Mouse (Mus musculus) layer of hippocampus, adult 2 months (tissue): ENCODE results near the gene Tube1. TPM values are rescaled to one million over a fixed set of nuclear protein-coding genes. Genes with fewer than 3 reads are reported as not detected.

Experiments
- DNase-seq, 2 experiments: peaks; one replicate each; pipeline ENCODE4 v3.0.0; 2022; ENCODE audit warnings: low spot score in 2 of 2
- H3K27ac ChIP-seq: fragments of 200-600 bp; 2 replicates; pipeline ENCODE4 v1.8.1; 2022
- H3K4me3 ChIP-seq: fragments of 200-600 bp; 2 replicates; pipeline ENCODE4 v1.8.1; 2022; ENCODE audit warnings: mild to moderate bottlenecking
- CTCF ChIP-seq: fragments of 200-600 bp; conservative IDR thresholded peaks from 2 replicates; pipeline ENCODE4 v1.8.1; 2022; ENCODE audit warnings: antibody characterized with exemption, mild to moderate bottlenecking, moderate library complexity
- total RNA-seq, 2 experiments: library from RNA; stranded (reverse); gene quantifications; 2 replicates each; pipeline ENCODE4 v1.2.3; 2021

Gene Tube1
- total RNA-seq, 2 experiments from 2014 or later = 3.5 to 3.8 TPM

DNA sequence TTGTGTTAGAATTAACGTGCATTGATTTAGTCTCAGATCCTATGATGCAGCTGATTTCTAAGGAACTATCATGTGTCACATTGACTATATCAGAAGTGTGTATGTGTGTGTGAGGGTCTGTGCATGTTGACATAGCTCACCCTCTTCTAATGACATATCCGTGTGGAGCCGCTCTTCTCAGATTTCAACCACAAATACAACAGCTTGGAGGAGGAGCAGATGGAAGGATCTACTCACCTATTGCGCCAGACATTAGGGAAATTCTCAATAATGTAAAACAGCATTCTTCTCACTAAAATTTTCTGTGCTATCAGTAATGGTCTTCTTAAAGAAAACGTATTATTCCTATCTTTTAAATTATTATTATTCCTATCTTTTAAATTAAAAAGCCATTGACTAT, 22.9 kb downstream of the Tube1 start:
- TF ChIP-seq CTCF = no peak
- H3K27ac ChIP-seq = no peak overlapping the region
- DNase-seq = no peak
- no peak overlapping the region for H3K4me3 ChIP-seq

DNA sequence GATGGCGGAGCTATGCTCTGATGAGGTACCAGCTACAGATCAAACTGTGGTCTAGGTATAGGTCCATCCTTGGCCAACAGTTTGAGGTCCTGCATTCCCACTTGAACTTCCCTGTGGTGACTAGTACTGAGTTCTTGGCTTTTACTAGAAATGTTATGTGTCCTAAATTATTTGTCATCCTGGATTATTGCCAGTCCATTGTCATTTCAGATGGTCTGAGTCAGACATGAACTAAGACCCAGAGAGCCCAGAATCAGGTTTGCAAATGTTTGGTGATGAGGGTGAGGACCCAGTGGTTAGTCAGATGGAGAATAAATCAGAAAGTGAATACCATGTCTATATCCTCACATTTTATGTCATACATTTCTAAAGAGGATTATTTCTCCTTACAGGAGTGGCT, 23.5 kb downstream of the Tube1 start:
- DNase-seq = no peak
- Histone ChIP-seq H3K27ac (no peak overlapping the region), H3K4me3 (no peak overlapping the region)
- TF ChIP-seq CTCF = no peak

DNA sequence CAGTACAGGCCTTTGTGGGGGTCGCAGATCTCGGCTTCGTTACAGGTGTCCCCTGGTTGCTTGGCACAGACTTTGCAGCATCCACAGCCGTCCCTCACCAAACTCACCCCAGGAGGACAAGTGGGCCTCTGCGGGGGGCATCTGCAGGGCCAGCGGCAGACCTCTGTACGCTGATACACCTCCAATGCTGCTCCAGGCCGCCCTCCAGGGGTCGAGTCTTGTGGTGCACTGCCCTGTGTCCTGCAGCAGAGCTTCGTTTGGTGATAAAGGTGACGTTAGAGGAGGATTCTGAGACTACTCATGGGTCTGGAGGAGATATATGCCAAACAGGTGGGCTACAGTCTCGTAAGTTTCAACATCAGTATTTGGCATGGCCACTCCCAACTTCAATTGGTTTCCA, 24.5 kb downstream of the Tube1 start:
- H3K4me3 ChIP-seq = no peak overlapping the region
- no peak overlapping the region for H3K27ac ChIP-seq
- peak; percentile 15; the same call in 1 of the 2 replicates for TF ChIP-seq CTCF
- DNase-seq = no peak

DNA sequence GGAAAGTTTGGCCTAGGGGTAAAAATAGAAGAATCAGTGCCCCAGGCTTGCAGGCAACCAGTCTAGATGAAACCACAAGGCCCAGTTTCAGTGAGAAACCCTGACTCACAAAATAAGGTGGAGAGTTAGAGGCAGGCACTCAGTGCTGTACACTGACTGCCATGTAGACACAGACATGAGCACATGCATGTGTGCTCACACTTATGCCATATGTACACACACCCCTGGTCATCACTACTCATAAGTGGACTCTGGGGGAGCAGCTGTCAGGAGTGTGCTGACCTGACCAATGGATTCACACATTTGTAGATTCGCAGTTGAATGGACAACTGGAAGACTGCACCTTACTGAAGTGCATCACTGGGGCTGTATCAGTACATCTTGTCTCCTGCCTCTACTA, 27.6 kb downstream of the Tube1 start:
- no peak for TF ChIP-seq CTCF
- no peak overlapping the region for H3K27ac ChIP-seq
- no peak for DNase-seq
- H3K4me3 ChIP-seq = no peak overlapping the region

DNA sequence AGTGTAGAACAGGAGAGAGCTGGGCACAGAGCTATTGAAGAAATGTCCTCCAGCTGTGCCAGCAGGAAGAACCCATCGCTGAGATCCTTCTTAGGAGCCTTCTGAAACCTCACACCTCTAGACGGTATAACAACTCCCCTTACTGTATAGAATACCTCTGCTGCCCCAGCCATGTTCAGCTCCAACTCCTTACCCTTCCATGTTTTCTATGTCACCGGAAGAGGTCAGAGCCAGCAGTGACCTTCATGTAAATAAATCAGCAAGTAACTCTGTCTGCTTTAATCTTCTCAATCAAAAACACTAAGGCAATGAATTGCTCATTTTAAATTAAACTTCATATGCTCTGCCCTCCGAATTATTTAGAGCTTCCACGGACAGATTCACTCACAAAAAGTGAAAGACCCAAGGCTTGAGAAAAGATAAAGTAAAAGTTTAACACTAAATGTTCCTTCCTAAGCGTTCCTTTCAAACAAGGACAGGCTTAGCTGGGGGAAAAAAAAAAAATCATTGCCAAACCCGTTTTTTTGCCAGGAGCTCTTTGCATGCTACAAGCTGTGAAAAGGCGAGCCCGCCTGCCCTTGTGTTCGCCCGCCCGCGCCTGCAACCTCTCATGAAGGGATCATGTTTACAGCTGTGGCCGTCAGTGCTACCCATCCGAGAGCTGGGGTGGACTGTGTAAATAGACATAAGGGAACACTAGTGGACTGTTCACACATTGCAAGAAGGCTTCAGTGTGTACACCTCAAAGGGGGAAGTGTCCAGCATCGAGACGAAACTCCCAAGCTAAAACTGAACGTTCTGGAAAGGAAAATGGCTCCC, 29.1 kb downstream of the Tube1 start:
- no peak overlapping the region for H3K27ac ChIP-seq
- no peak for DNase-seq
- no peak overlapping the region for H3K4me3 ChIP-seq
- no peak for TF ChIP-seq CTCF

DNA sequence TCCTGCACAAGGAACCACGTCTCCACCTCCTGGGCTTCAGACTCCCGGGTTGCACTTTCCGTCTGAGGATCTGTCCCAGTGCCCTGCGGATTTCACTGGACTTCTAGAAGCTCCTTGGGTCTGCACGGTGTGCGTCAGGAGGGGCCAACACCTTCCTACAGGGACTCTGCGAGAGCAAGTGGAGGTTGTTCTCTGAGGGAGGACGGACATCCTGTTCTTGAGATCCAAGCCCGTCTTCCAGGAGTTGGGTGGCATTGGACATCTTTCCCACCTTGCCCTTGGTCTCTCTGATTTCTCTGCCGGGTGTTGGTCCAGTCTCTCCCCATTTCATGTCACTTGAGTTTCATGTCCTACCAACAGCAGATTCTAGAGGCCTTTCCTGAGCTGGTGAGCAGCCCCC, 29.9 kb downstream of the Tube1 start, which contains the start of gene Ccn6:
Gene Ccn6 (minus strand): TSS at position 101 of the 400 bp plus-strand sequence.
- no peak for TF ChIP-seq CTCF
- Histone ChIP-seq H3K4me3 (no peak within 1 kb of the TSS), H3K27ac (no peak within 1 kb of the TSS)
- no peak for DNase-seq

DNA sequence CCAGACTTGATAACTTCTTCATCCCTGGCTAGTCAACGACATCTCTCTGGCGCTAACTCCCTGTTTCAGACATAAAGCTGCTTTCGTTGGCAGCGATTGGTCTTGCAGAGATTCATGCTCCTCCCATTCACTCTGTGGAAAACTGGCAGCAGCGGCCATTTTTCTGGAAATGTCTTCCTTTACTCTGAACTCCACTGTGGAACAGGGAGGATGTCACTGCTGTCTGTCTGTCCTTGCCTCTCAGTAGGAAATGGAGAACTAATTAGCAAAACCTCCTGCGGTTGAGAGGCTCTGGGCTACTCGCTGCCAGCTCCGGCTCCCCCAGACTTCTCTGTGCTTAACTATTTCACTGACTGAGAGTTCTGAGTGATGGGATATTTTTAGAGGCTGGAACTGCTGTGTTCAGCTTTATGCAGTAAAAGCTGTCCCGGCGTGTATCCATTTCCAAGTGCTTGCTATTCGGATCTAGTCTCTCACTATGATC, 31.9 kb downstream of the Tube1 start:
- Histone ChIP-seq H3K4me3 (peak overlapping the region; percentile 61), H3K27ac (peak overlapping the region; percentile 92)
- peak; percentile 23 to 67 for DNase-seq
- TF ChIP-seq CTCF = no peak

DNA sequence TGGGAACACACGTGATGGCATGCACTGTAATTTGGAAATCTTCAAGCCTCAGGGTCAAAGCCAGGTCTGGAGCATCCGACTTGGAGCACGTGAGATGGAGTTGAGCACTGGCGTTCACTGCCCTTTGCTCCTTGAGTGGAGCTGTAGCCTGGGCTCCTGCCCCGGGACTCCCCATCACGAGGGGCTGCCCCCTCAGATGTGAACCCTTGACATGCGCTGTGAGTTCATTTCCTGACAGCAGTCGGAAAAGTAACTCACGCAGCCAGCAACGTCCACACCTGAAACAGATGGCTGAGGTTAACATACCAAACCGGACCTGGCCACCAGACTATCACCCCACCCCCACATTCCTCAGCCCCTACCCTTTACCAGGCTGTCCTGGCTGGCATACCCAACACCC, 33.8 kb downstream of the Tube1 start:
- TF ChIP-seq CTCF = no peak
- no peak for DNase-seq

DNA sequence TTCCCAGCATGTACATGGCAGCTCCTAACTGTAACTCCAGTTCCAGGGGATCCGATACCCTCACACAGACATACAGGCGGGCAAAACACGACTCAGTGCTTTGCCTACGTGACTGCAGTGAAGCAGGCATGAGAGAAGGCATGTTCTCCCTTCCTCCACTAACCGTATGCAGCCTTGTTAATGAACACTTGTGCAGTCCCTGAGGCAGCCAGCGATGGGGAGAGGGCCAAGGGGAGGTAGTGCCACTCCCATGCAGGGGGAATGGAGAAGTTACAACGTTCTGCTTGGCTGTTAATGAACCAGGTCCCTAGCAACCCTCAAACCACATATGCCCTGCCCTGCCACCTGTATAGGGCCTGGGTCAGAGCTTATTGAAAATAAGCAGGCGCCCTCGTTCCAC, 35.9 kb downstream of the Tube1 start:
- TF ChIP-seq CTCF = no peak
- peak in 1 of 2 experiments; percentile 15 for DNase-seq
- H3K27ac ChIP-seq = no peak overlapping the region
- H3K4me3 ChIP-seq = no peak overlapping the region; the same call in 1 of the 2 replicates

More for the DNA sequence above, 33.8 kb downstream of the Tube1 start:
- Histone ChIP-seq H3K27ac (no peak overlapping the region), H3K4me3 (no peak overlapping the region)

DNA sequence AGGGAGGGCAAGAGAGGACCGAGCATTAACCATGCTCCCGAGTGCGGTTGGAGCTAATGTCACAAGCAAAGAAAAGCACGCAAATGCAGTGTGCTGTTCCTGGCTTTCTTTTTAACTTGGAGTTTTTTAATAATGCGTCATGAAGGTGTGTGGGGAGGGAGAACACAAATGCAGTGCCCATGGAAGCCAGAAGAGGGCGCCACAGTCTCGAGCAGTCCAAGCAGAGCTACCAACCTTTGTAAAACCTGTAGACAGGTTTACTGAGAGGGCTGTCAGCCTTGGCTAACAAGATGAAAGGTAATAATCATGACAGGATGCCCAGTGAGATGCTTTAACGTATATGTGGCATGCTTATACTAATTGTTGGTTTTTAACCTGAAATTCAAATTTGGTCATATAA, 36.4 kb downstream of the Tube1 start:
- H3K27ac ChIP-seq = no peak overlapping the region

DNA sequence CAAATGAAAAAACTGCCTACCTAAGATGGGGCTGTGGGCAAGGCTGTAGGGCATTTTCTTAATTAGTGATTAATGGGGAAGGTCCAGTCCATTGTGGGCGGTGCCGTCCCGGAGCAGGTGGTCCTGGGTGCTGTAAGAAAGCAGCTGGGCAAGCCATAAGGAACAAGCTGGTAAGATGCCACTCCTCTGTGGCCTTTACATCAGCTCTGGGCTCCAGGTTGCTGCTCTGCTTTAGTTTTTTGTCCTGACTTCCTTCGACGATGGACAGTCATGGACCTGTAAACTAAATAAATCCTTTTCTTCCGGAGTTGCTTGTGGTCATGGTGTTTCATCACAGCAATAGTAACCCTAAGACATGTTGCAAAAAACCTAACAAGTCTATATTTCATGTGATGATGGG, 36.9 kb downstream of the Tube1 start:
- Histone ChIP-seq H3K4me3 (no peak overlapping the region), H3K27ac (peak overlapping the region; percentile 94)
- TF ChIP-seq CTCF = no peak
- no peak for DNase-seq

More for the DNA sequence above, 36.4 kb downstream of the Tube1 start:
- TF ChIP-seq CTCF = peak; percentile 97
- H3K4me3 ChIP-seq = no peak overlapping the region; the same call in 1 of the 2 replicates
- DNase-seq = peak; percentile 78 to 86

DNA sequence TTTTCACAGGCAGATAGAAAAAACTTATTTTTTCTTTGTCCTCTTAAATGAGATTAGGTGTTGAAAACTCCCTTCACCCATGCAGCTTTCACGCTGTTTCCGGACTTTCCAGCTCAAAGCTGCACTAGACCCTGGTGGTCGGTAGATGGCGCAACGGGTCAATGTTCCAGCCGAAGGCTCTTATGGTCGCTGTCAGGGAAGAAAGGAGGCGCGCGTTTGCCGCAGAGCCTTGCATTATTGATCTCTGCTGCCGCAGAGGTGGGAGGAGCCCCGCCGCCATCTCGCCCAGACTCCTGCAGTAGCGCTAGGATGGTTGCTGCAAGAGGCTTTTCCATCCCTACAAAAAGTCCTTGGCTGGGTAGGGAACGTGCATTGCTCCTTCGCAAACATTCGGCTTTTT, 37.4 kb downstream of the Tube1 start:
- Histone ChIP-seq H3K4me3 (peak overlapping the region; percentile 71), H3K27ac (peak overlapping the region; percentile 94)
- DNase-seq = peak; percentile 93 to 94
- peak; percentile 94 for TF ChIP-seq CTCF

DNA sequence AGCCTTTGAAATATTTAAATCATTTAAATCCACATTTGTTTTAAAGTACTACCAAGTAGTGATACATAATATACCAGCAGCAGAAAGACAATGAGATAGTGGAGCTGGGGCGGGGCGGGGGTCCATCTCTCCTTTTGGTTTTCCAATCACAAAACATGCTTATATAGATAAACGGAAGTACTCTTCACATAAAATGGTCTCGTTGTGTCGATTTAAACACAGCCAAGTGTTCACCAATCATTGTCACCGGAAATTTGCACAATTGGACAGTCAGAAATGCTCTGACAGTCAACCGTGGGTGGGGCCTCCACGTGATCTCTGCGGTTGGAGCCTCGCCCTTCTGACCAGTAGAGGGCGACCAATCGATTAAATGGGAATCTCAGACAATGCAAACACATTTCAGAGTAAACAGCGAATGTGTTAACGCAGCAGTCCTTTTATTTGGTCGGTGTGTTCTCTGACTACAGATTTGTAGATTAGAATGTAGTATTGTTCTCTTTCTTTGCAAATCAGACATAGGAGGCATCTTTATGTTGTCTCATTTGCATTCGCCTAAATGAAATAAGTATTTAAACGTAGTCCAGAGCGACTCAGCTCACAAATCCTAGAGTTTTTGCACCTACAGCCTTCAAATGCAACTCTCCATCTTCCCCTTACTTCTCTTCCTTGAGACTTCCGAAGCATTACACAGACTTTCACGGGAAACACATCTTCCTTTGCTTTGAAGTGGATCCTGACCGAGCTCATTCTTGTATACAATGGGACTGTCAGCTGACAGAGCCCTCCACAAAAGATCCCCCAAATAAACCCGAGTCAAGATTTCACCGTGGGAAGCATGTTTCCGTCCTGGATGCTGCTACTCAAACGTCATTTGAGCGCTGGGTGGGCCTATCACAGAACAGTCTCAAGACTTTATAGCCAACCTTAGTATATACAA, 38.1 kb downstream of the Tube1 start:
- H3K4me3 ChIP-seq = peak overlapping the region; percentile 71
- DNase-seq = peak; percentile 93 to 94
- peak overlapping the region; percentile 94 for H3K27ac ChIP-seq
- TF ChIP-seq CTCF = peak; percentile 86
